Mouse (Mus musculus) C2C12 (cell line): ENCODE results near the gene Rbm33. TPM values are rescaled to one million over a fixed set of nuclear protein-coding genes. Genes with fewer than 3 reads are reported as not detected.

Experiments used
- H3K27me3 ChIP-seq: one replicate; pipeline ENCODE4 v1.6.1; 2011; ENCODE audit not compliant: control insufficient read depth, insufficient read depth, insufficient read length
- H3K36me3 ChIP-seq: one replicate; pipeline ENCODE4 v1.6.1; 2011; ENCODE audit not compliant: control insufficient read depth, insufficient read depth
- H3K4me3 ChIP-seq: one replicate; pipeline ENCODE4 v1.5.1; 2011; ENCODE audit warnings: mild to moderate bottlenecking, control low read depth; ENCODE audit not compliant: poor library complexity, insufficient read depth, severe bottlenecking
- H3K79me2 ChIP-seq: one replicate; pipeline ENCODE4 v1.6.1; 2011; ENCODE audit not compliant: control insufficient read depth, insufficient read depth
- H3K79me3 ChIP-seq: one replicate; pipeline ENCODE4 v1.6.1; 2011; ENCODE audit warnings: low read depth, control low read depth
- H3ac ChIP-seq: one replicate; pipeline ENCODE3; 2011; ENCODE audit warnings: low read depth; ENCODE audit not compliant: control insufficient read depth, insufficient read length
- CEBPB ChIP-seq: IDR thresholded peaks from one replicate; pipeline ENCODE4 v1.6.1; 2011; ENCODE audit warnings: low read depth, mild to moderate bottlenecking, control low read depth, moderate library complexity
- CTCF ChIP-seq: IDR thresholded peaks from one replicate; pipeline ENCODE4 v1.5.1; 2011; ENCODE audit not compliant: control insufficient read depth, insufficient read depth, insufficient read length
- FOSL1 ChIP-seq: IDR thresholded peaks from one replicate; pipeline ENCODE4 v1.8.0; 2011; ENCODE audit warnings: mild to moderate bottlenecking, low read length; ENCODE audit not compliant: poor library complexity, insufficient read depth, severe bottlenecking
- MAX ChIP-seq: IDR thresholded peaks from one replicate; pipeline ENCODE4 v1.6.1; 2011; ENCODE audit warnings: mild to moderate bottlenecking, control low read depth
- MYOD1 ChIP-seq: IDR thresholded peaks from one replicate; pipeline ENCODE4 v1.6.1; 2011; ENCODE audit warnings: low read depth; ENCODE audit not compliant: control insufficient read depth, insufficient read length
- MYOG ChIP-seq: IDR thresholded peaks from one replicate; pipeline ENCODE4 v1.6.1; 2011; ENCODE audit not compliant: control insufficient read depth, insufficient read length; ENCODE audit errors: extremely low read depth
- USF1 ChIP-seq: IDR thresholded peaks from one replicate; pipeline ENCODE4 v1.6.1; 2011; ENCODE audit warnings: low read depth, mild to moderate bottlenecking, control low read depth, moderate library complexity
- polyA plus RNA-seq: library from polyadenylated mRNA; unstranded; fragments of >200 nt; fragmentation: generic; extraction: Trizol; gene quantifications from one replicate; pipeline ENCODE4 v1.2.1, GENCODE M21; 2012; ENCODE audit warnings: missing spikeins

Rbm33 gene
- polyA plus RNA-seq, 1 experiment = 10.1 TPM

- H3ac ChIP-seq = no peak overlapping the region
- H3K4me3 ChIP-seq = no peak overlapping the region
- H3K27me3 ChIP-seq = peaks cover 23% of the 10 kb centered on the region
- no peaks in the 10 kb centered on the region for H3K36me3 ChIP-seq
- TF ChIP-seq FOSL1 (no peak), CEBPB (no peak), USF1 (no peak), MYOG (no peak), CTCF (no peak), MAX (no peak), MYOD1 (no peak)
- no peaks in the 10 kb centered on the region for H3K79me3 ChIP-seq
- no peaks in the 10 kb centered on the region for H3K79me2 ChIP-seq
Observed at GRCm38 (mm10) chr5:28453523-28453922, 136.6 kb downstream of the Rbm33 start.

- TF ChIP-seq MYOD1 (no peak), FOSL1 (no peak), CTCF (no peak), USF1 (no peak), MAX (no peak), MYOG (no peak), CEBPB (no peak)
- Histone ChIP-seq H3K79me3 (no peaks in the 10 kb centered on the region), H3K27me3 (peaks cover 34% of the 10 kb centered on the region), H3K79me2 (no peaks in the 10 kb centered on the region), H3K4me3 (no peak overlapping the region), H3K36me3 (no peaks in the 10 kb centered on the region), H3ac (no peak overlapping the region)
Observed at GRCm38 (mm10) chr5:28454546-28454945, 137.6 kb downstream of the Rbm33 start.

DNA sequence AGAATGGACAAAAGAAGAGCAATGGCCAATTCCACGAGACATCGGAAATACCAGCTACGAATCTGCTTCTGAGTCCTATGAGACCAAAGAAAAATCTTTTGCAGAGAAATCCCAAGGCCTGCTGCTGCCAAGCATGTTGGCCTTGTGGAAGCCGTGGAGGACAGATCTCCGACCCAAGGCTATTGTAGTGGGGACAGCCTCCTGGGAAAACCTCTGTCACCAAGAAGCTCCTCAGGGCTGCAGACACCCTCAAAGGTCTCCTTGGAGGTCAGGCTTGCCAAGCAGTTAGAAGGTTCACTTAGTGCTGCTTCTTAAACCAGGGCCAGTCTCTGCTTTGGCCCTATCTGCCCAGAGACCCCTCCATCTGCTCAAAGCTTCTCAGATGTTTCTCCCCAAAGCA, 138.8 kb downstream of the Rbm33 start:
- Histone ChIP-seq H3K4me3 (no peak overlapping the region), H3K79me2 (no peaks in the 10 kb centered on the region), H3K79me3 (no peaks in the 10 kb centered on the region), H3K27me3 (peaks cover 45% of the 10 kb centered on the region), H3K36me3 (no peaks in the 10 kb centered on the region), H3ac (no peak overlapping the region)
- no peak for TF ChIP-seq FOSL1
- TF ChIP-seq MYOG = no peak
- no peak for TF ChIP-seq CEBPB
- TF ChIP-seq USF1 = no peak
- TF ChIP-seq MAX = no peak

GRCm38 (mm10) chr5:28456366-28456765, 139.4 kb downstream of the Rbm33 start:
- TF ChIP-seq MAX (no peak), USF1 (no peak), FOSL1 (no peak), MYOG (no peak), CEBPB (no peak), MYOD1 (no peak), CTCF (no peak)
- Histone ChIP-seq H3K27me3 (peaks cover 51% of the 10 kb centered on the region), H3K36me3 (no peaks in the 10 kb centered on the region), H3K79me2 (no peaks in the 10 kb centered on the region), H3K4me3 (no peak overlapping the region), H3ac (no peak overlapping the region), H3K79me3 (no peaks in the 10 kb centered on the region)

- no peaks in the 10 kb centered on the region for H3K79me3 ChIP-seq
- no peaks in the 10 kb centered on the region for H3K79me2 ChIP-seq
- H3K27me3 ChIP-seq = peaks cover 68% of the 10 kb centered on the region
- H3ac ChIP-seq = no peak overlapping the region
- TF ChIP-seq MYOD1 (no peak), MAX (no peak), USF1 (no peak), FOSL1 (no peak), CEBPB (no peak), MYOG (no peak), CTCF (no peak)
- H3K36me3 ChIP-seq = no peaks in the 10 kb centered on the region
- H3K4me3 ChIP-seq = no peak overlapping the region
Observed at GRCm38 (mm10) chr5:28457921-28458641, 141.2 kb downstream of the Rbm33 start.

DNA sequence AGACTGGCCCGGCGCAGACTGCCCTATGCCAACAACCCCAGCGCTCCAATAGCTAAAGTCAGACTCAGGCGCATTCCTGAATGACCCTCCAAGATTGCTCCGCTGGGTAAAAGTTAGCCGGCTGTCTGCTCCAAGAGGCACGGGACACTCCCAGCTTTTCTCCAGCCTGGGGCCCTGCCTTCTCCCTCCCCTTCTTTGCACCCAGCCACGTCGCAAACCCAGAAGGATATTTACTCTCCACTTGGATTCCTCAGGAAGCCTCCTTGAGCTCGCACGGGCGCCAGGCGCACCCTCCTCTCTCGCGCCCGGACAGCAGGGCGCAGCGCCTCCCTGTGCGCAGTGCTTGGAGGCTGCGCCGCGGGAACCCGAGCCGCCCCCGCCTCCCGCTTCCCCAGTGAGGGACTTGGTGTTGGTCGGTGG, 141.9 kb downstream of the Rbm33 start:
- H3ac ChIP-seq = no peak overlapping the region
- no peaks in the 10 kb centered on the region for H3K79me2 ChIP-seq
- TF ChIP-seq MYOD1 = no peak
- no peak for TF ChIP-seq MYOG
- no peak for TF ChIP-seq CEBPB
- no peak for TF ChIP-seq CTCF
- TF ChIP-seq FOSL1 = no peak
- no peak overlapping the region for H3K4me3 ChIP-seq
- H3K79me3 ChIP-seq = no peaks in the 10 kb centered on the region
- peaks cover 76% of the 10 kb centered on the region for H3K27me3 ChIP-seq
- no peaks in the 10 kb centered on the region for H3K36me3 ChIP-seq
